Mouse (Mus musculus) ES-Bruce4 (cell line): ENCODE results near the gene CN725425.

ENCODE experiments used
- CTCF ChIP-seq: IDR thresholded peaks from one replicate; pipeline ENCODE4 v1.8.1; 2011; ENCODE audit warnings: low read depth, low read length
- POLR2A ChIP-seq: IDR thresholded peaks from one replicate; pipeline ENCODE4 v1.8.1; 2011; ENCODE audit warnings: low read length; ENCODE audit not compliant: insufficient read depth

DNA sequence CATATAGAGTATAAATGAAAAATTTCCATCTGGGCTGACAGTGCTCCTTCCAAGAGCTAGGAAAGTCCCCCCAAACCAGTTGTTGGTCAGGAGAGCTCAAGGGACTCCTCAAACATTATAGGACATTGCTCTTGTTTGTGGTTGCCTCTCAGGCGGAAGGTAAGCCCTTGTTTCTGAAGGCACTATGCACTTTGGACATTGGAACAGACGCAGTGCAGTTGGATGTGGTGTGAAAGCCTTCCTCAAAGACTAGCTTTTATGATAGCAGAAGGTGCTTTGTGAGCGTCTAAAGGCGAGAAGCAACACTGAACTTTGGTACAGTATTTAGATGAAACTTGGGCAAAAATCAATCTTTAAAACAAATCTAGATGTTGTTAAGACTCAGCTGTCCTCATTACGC is 7.2 kb downstream of the CN725425 start:
- TF ChIP-seq POLR2A: no peak
- no peak for TF ChIP-seq CTCF
